Mouse (Mus musculus) hematopoietic stem cell, adult 5-6 weeks (primary cell): ENCODE measurements around the gene Rab11fip5. TPM values are rescaled to one million over a fixed set of nuclear protein-coding genes. Genes with fewer than 3 reads are reported as not detected.

Experiments used
- ATAC-seq, 2 experiments: fragments of 125-278 bp in 1 of 2; replicated peaks in 1 of 2; 2 replicates each; pipeline ENCODE4 v1.8.0; 2016 to 2017; ENCODE audit warnings: inconsistent platforms in 2 of 2, mild to moderate bottlenecking in 2 of 2, moderate number of reproducible peaks in 2 of 2, low read depth in 1 of 2, moderate TSS enrichment in 1 of 2; ENCODE audit not compliant: low FRiP score in 2 of 2, poor library complexity in 2 of 2, severe bottlenecking in 2 of 2, insufficient read depth in 1 of 2, low TSS enrichment in 1 of 2
- total RNA-seq: library from RNA; stranded (forward); fragments of 172-1452, 232-1000 nt; gene quantifications from 2 replicates; pipeline ENCODE4 v1.2.3, GENCODE M21; 2017

The Rab11fip5 gene
- total RNA-seq, 1 experiment from 2014 or later: 8.2 TPM

- no peak for ATAC-seq
Measured at GRCm38 (mm10) chr6:85377876-85378275, 3.4 kb upstream of the Rab11fip5 start.

DNA sequence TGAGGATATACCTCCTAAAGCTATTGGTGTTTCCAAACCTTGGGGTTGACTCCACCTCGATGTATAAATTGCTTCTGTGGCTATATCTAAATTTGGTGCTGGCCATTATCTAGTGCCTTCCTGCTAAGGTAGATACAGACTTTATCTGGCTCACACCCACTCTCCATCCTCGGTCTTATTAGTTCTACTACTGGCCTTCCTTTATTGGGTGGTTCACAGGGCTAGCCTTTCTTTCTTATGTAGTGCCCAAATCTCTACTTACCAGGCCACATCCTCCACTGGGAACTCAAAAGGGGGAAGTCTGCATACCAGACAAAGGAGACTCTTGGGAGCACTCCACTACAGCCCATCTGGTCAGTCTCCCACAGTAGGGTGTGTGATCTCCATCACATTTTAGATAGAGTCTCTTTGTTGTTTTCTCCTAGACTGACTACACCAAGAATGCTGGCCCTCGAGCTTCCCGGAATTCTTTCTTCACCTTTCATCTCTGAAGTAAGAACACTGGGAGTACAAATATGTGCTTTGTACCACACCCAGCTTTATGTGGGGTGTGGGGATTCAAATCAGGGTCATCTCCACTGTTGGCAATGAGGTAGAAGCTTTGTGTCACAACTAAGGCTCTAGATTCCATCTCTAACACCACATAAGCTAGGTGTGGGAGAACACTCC is 2.8 kb upstream of the Rab11fip5 start:
- ATAC-seq: no peak

DNA sequence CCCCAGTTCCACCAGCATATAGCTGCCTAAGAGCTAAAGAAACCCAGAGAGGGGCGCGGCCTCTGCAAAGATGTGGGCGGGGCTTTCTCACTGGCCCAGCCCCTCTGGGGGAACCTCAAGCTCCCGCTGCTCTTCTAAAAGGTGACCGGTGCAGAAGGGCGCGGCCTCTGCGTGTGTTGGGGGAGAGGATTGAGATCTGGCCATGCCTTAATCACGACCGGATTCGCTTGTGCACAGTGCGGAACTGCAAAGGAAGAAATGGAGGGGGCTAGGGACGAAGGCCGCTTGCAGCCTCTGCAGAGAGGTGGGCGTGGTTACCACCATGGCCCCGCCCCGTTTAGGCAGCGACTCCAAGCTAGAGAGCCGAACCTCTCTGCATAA is 290 bp upstream of the Rab11fip5 start:
- peak; percentile 94 for ATAC-seq

GRCm38 (mm10) chr6:85373066-85373860 is 1.2 kb downstream of the Rab11fip5 start:
- ATAC-seq: no peak

DNA sequence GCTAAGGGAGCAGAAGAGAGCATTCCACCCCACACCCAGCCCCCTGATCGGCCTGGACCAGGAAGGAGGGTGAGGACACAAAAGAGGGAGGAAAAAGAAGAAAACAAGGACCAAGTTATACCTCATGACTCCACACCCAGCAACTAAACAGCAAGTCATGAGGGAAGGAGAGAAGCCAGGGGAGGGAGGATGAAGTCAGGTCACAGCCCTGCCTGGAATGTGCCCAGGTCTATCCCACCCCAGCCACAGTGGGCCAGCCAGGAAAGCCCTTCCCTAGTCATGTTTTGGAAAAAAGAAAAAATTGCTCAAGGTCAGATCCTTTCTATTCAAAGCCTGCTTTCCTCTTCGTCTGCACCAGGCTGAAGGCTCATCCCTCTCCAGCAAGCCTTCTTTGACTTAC is 1.9 kb downstream of the Rab11fip5 start:
- ATAC-seq: no peak

DNA sequence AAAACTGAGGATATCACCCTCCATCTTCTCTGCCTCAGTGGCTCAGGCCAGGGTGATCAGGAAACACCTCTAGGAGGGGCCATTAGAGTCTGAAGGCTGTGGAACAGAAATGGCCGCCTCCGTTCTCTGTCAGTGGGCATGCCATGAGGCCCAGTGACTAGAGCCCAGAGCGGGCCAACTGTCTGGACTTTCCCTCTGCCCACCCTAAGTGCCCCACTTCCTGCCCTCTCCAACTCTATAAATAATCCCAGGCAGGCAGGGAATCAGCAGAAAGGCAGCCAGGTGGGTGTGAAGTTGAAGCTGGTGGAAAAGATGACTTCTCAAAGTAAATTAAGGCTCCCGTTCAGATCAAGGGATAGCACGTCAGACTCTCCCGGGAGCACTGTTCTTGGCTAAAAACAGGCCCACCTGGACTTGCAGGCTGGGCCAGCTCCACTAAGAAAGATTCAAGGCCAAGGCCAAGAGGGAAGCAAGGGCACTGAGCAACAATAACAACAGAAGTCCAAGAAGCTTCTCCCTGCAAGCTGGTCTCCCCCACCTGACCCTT is 2.5 kb downstream of the Rab11fip5 start:
- no peak for ATAC-seq

GRCm38 (mm10) chr6:85370666-85371430 is 3.6 kb downstream of the Rab11fip5 start:
- no peak for ATAC-seq

DNA sequence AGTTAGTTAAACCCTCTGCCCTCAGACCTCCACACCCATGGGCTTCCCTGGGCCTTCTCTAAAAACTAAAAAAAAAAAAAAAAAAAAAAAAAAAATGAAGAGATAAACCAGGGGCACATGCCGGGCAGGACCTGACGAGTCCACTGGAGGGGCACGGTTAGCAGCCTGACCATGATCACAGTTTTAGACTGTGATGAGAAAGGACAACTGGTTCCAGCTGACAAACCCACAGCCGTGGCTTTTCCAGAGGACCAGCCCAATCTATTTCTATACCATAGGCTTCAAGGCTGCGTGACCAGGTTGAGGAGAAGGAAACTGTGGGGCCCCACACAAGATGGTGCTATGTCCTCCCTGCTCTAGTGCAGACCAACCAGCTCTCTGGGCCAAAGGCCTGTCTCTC is 4.4 kb downstream of the Rab11fip5 start:
- ATAC-seq: no peak

GRCm38 (mm10) chr6:85369181-85369860 is 5.1 kb downstream of the Rab11fip5 start:
- ATAC-seq: peak; percentile 70 to 74

- no peak for ATAC-seq
Measured at GRCm38 (mm10) chr6:85368722-85369121, 5.7 kb downstream of the Rab11fip5 start.

GRCm38 (mm10) chr6:85368166-85368565 is 6.3 kb downstream of the Rab11fip5 start:
- ATAC-seq: no peak

- ATAC-seq: no peak
Measured at GRCm38 (mm10) chr6:85366387-85366786, 8.0 kb downstream of the Rab11fip5 start.

DNA sequence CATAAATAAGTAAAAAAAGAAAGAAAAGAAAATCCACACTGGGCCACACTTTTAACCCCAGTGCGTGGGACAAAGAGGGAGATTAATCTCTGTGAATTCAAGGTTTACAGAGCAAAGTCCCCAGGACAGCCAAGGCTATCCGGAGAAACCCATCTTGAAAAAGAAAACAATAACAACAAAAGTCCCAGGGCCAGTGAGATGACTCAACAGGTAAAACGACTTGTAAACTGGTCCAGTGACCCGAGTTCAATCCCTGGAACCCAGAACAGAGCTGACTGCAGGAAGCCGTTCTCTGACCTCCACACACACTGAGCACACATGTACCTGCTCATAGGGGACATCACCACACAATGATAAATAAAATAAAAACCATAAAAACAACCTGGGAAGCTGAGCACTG is 10.0 kb downstream of the Rab11fip5 start:
- ATAC-seq: no peak

DNA sequence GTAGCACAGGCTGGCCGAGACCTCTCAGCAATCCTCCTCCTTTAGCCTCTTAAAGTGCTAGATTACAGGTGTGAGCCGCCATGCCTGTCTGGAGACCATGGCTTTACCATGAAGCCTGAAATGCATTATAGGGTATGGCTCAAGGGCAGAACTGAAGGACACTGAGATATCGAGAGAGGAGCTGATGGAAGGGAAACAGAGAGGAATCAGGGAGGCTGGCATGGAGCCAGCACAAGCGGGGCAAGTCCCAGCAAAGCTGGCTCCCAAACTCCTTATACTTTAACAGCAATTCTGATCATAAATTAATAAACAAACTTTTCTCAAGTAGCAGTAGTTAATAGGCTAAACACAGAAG is 10.6 kb downstream of the Rab11fip5 start:
- no peak for ATAC-seq

DNA sequence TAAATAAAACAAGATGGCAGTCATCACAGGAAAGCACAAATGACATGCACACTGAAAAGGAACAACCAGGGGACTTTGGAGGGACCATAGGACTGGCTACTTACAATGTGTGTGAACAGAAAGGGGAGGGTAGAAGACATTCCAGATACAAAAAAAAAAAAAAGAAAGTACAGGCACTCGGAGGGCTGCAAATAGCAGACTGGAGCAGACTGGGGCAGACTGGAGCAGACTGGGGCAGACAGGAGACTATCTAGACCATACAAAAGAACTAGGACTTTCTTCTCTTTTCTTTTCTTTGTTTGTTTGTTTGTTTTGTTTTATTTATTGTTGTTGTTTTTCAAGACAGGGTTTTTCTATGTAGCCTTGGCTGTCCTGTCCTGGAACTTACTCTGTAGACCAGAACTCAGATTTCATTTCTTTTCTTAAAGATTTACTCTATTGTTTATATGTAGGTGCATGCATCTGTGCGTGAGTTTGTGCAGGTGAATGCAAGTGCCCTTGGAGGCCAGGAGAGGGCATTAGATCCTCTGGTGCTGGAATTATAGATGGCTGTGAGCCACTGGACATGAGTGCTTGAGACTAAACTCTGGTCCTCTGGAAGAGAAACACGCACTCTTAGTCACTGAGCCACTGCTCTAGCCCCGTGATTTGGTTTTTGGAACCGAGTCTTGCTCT is 11.1 kb downstream of the Rab11fip5 start:
- ATAC-seq: no peak

GRCm38 (mm10) chr6:85362610-85363009 is 11.8 kb downstream of the Rab11fip5 start:
- no peak for ATAC-seq

DNA sequence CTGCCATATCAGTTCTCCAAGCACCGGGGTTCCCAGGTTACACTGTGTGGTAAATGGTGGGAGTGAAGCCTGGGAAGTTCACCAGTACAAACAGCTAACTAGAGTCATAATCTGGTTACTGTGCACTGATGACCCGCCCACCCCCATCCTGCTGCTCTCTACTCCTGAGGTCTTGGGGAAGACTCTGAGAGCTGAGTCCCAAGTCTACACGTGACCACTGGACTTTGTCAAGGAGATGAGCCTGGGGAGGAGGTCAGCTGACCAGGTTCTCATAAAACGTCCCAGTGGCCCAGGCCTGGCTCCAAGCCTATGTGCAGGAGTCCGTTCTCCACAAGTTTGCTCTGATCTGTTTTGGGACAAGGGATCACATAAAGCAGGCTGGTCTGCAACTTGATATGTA is 14.1 kb downstream of the Rab11fip5 start:
- no peak for ATAC-seq
